Mouse (Mus musculus) megakaryocyte progenitor cell, adult 5-6 weeks (primary cell): Measurements from ENCODE around the gene Tfcp2. TPM values are rescaled to one million over a fixed set of nuclear protein-coding genes. Genes with fewer than 3 reads are reported as not detected.
"Not testable (repeated sequence)": the region's sequence is repeated elsewhere in the genome, so short reads cannot be mapped to it uniquely, and the experiment has no call there.

Source experiments
- ATAC-seq: replicated peaks from 2 replicates; pipeline ENCODE4 v1.8.0; 2016; ENCODE audit warnings: mild to moderate bottlenecking, moderate TSS enrichment, inconsistent platforms; ENCODE audit not compliant: poor library complexity
- total RNA-seq, 2 experiments: library from RNA; stranded (forward) in 1 of 2; stranded (reverse) in 1 of 2; fragments of 157-497, 149-512 nt in 1 of 2; fragments of 200-1000 nt in 1 of 2; gene quantifications; 2 replicates each; pipeline versions ENCODE4 v1.2.3 to v1.2.4; 2015 to 2017

The Tfcp2 gene
- total RNA-seq, 2 experiments from 2014 or later = 5.8 to 6.0 TPM

DNA sequence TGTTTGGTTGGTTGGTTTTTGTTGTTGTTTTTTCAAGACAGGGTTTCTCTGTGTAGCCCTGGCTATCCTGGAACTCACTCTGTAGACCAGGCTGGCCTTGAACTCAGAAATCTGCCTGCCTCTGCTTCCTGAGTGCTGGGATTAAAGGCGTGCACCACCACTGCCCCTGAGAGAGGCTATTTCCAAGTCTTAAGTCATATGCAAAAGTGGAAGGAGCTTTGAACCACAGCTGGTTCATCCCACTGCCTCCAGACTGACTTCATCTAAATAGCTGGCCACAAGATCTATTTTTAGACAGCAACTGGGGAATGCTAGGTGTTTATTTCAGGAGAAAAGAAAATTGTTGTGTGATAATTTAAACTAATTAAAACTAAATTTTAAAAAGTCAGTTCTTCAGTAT lies 63.5 kb downstream of the Tfcp2 start:
- ATAC-seq = not testable (repeated sequence)

DNA sequence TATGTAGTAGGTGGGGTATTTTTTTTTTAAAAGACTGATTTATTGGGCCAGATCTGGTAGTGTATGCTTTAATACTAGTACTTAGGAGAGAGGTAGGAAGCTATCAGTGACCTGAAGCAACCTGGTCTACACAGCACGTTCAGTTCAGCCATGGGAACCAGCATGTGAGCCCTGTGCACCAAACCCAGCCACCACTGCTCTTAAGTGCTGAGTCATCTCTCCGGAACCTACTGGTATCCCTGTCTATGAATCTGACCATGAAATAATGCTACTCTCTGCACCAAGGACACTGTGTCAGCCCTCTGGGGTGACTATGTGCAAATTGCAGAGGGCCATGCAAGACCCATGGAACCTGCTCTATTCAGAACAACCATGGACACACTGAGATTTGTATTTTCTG lies 64.8 kb downstream of the Tfcp2 start:
- ATAC-seq = no peak

DNA sequence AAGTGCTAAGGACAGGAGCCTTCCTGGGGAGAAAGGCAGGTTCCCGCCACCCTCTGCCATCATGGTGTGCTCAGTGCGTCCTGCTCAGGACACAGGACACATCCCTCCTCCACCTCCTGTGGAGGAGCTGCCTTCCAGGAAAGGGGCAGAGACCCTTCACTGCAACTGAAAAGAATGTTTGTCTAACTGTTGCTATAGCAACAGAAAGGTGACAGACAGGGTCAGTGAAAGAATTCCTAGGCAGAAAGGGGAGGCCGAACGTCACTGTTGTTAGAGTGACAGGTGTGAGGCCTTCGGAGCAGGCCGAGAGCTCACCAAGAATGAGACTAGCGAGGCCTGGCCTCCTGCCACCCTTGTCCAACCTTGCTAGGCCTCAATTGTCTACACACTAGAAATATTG lies 65.4 kb downstream of the Tfcp2 start:
- no peak for ATAC-seq

DNA sequence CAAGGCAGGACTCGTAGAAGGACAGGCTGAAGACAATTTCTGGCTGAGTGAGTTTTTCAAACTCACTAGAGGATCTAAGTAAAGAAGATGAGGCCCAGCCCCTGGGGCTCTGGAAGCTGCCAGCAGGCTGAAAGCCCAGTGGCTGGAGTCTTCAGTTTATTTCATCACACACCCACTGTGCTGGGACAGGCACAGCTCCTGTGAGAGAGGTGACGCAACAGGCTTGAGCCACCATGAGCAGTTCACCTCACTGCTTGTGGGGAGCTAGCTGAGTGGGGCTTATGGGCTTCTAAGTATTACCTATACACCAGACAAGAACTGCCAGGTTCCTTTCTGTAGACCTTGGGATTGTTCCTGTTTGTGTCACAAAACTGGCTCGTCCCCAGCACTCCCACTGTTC lies 66.2 kb downstream of the Tfcp2 start:
- ATAC-seq = peak; percentile 84

DNA sequence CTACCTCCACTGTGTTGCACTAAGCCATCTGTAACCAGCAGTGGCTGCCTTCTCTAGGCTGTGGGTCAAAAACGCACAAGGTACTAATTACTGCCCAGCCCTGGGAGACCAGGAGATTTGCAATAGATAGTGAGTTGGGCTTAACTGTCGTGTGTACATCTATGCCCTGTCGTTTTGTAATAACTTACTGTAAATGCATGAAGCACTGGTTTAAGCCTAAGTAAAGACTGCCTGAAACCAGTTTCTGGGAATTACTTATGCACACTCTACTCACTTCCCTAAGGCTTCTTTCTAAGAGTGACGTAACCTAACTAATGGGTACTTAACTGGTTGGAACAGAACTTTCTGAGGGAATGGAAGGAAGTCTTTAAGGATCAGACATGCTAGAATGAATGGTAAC lies 72.9 kb downstream of the Tfcp2 start:
- ATAC-seq = no peak

DNA sequence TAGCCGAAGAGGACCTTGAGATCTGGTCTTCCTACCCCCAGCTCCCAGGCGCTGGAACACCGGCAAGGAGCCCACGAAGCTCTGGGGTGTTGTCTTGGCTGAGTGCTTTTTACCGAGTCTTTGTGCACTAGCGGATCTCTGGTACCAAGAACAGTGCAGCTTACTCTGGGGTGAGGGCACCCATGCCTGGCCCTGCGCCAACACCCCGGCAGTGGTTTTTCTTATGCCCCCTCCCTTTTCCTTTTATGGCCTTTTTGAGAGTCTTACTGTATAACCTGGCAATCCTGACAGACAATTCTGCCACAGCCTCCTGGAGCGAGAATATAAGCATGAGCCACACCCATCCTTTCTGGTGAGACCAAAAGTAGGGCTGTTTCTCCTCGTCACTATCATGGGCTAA lies 73.5 kb downstream of the Tfcp2 start:
- no peak for ATAC-seq

DNA sequence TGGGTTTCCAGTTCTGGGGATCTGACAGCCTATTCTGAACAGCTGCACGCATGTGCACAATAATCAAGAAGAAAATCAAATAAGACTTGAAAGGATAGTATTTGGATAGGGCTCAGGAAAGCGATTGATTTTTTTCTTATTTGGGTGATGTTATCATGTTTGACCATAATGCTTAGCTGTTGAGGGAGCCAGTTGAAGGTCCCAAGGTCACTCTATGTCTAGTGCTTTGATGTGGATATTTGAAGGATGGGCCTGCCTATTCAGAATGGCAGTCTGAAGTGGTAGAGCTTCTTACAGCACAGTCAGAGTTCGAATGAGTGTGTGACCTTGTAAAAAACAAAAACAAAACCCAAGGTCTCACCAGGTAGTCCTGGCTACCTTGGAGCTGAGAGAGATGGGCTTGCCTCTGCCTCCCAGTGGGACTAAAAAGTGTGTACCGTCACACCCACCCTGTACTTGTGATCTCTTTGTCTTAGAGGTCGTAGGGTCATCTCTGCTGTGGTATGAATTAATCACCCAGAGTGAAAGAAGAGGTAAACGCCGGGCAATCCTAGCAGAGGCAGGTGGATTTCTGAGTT lies 77.8 kb downstream of the Tfcp2 start:
- ATAC-seq = no peak

DNA sequence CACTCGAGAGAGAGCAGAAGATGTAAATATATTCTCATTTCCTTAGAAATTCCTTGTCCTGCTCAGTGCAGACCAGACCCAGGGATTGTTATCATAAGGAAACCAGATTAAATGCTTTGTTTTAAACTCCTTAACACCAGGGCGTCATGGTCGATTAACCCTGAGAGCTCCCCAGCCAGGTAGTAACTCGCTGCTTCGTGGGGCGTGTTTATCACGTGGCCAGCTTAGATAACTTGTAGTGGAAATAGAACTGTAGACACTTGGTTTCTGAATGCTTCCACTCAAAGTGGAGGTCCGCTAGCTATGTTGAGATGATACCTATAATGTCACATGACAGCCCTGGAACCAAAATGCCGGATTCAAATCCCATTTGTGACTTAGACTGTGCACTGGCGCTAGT lies 81.8 kb downstream of the Tfcp2 start:
- no peak for ATAC-seq

DNA sequence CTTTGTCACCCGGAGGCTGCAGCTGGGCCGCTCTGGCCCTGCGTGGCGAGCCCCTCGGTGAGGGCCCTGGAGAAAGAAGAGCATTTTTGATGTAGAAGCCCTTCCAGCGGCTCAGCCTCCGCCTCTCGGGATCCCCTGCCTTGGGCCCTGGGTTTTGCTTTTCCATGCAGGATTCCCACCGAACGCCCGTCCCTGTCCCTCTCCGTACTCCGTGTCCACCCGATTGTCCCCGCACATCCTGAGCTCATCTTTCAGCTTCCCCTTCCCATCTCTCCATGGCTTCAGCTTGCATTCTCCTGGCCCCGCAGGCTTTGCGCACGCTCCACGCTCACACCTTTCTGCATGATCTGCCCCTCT lies 82.6 kb downstream of the Tfcp2 start:
- peak; percentile 7; the same call in 1 of the 2 replicates for ATAC-seq

DNA sequence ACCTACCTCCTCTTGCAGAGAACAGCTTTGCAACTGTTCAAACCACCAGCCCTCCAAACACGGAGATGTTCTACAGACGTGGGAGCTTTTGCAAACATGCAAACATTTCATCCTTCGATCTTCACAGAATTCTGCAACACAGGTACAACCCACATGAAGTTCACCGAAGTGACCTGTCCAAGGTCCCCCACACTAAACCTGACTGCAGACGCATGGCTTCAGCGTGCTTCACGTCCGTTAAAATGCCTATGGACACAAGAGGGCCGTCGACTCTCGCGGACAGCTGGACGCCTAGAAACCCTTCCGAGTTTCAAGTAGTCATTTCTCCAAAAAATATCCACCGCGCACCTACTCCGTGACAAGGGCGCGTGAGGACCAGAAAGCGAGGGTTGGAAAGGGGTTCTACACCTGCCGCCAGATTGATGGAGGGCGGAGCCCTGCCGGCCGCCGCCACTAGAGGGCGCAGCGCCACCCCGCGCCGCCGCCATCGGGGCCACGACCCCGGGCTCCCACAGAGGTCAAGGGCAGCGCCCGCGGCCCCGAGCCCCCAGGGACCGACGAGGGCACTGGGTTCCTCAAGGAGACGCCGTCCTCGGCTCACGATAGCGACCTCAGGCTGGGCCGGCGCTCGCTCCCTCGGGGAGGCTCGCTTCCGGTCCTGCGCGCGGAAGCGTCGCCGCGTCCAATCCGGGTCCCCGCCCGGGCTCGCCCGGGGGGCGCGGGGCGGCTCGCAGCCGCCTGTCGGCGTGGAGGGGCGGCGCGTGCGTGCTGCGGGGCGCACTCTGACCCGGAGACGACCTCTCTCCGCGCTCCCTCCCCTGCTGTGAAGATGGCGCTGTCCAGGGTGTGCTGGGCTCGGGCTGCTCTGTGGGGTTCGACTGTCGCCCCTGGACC lies 83.3 kb downstream of the Tfcp2 start, which contains the start of gene Letmd1:
Letmd1 (plus strand) TSS at position 729 of the 894 bp plus-strand sequence.
- ATAC-seq = peak; percentile 93

DNA sequence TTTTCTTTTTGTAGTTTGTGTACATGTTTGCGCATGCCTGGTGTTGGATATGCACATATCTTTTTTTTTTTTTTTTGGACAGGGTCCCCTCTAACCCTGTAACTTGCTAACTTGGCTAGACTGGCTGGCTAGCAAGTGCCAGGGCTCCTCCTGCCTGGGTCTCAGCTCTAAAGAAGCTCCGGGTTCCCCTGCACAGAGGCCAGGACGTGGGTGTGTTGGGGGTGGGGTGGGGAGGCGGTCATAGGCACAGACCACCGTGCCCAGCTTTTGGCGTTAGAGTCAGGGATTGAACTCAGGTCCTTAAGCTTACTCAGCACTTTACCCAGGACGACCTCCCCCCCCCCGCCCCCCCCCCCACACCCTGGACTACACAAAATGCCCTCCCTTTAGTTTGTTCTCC lies 84.1 kb downstream of the Tfcp2 start:
- ATAC-seq = no peak

DNA sequence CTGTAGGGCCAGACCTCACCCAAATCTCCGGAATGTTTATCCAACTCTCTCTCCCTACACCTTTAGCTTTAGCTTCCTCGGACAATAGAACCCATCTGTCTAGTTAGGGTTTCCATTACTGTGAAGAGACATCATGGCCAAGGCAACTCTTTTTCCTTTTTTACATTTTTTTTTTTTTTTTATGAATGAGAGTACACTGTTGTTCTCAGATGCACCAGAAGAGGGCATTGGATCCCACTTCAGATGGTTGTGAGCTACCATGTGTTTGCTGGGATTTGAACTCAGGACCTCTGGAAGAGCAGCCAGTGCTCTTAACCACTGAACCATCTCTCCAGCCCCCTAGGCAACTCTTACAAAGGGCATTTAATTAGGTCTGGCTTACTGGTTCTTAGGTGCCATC lies 86.4 kb downstream of the Tfcp2 start:
- ATAC-seq = no peak

DNA sequence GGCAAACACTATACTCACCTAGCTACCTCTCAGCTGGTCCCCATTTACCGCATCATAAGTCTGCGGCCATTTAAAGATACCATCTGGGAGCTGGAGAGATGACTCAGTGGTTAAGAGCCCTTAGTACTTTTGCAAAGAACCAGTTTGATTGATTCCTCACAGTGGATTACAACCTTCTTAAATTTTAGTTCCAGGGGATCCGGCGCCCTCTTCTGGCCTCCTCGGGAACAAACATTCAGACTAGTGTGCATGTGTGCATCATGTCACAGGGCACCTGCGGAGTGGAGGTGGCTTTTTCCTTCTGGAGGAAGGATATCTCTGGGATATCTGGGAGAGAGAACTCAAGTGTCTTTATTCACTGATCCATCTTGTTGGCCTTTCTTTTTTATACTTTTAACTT lies 88.1 kb downstream of the Tfcp2 start:
- peak; percentile 56 for ATAC-seq

DNA sequence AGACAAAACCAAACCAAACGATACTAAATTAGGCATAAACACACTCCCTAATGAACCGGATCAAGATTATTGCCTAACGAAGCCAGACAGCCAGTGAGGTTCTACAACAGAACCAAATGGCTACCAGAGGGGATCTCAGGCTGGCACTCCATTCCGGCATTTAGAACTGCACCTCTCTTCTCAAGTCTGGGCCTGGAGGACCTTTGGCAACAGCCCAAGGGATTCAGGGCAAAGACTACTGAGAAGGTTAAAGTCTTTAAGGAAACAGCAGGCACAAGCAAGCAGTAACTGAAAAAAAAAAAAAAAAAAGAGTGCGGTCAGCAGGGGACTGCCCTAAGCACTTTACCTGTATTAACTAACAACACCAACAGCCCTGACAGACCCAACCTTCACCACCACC lies 89.7 kb downstream of the Tfcp2 start:
- ATAC-seq = no peak

DNA sequence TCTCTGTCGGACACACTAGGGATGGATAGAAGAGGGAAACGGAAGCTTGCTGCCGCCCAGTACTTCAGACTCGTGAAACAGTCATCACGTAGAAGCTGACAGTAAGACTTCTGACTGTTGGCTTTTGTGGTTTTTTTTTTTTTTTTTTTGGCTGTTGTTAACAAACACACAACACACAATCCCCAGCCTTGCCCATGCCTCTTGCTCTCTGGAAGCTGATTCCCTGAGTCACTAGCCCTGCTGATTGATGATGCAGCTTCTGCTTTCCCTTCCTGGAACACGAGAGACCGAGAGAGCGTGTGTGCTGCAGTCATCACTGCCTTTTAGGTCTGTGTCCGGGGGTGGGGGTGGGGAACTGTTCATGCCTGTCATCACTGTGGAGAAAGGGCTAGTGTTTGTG lies 90.2 kb downstream of the Tfcp2 start:
- ATAC-seq = peak; percentile 32

DNA sequence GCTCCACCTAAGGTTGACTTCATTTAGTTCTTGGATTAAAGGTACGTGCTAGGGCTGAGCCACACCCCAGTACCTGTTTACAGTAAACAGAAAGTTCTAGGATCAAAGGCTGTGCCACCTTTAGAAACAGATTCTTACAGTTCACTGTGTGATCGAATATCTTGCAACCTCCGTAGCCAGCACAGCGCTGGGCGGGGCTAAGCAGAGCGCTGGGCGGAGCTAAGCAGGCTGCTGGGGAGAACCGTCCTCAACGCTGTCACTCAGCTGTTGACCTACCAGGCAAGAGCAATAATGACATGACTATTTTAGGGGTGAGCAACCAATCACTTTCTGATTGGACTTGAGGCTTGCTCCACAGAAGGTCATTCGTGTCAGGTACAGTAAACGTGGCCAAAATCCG lies 90.9 kb downstream of the Tfcp2 start:
- peak; percentile 76 for ATAC-seq

DNA sequence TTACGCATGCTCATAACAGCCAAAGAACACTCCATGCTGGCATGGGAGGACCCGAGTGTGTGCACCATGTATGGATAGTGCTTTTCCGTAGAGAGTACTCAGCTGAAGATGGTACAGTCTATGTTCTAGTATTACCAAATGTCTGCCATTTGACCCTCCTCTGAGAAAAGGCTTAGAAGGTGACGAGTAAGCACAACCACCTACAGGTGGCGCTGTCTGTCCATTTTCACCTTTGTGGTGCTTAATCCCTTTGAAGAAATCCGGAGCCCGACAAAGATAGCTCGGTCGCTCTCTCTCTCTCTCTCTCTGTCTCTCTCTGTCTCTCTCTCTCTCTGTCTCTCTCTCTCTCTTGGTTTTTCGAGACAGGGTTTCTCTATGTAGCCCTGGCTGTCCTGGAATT lies 93.8 kb downstream of the Tfcp2 start:
- peak; percentile 69 for ATAC-seq

DNA sequence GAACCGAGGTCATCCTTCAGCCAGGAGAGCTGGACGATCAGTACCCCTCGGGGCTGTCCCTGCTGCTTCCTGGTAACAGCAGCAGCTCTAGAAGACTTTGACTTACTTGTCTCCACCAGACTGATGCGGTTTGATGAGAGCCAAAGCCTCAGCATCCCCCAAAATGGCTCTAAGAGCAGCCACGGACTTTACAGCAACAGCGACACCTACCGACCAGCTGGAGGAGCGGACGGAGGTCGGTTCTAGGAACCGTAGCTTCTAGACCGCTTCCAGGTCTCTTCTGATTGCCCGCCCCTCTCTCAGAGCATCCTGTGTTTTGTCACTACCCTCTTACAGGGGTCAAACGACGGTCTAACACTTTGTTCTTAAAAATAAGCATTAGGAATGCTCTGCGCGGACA lies 94.5 kb downstream of the Tfcp2 start:
- peak; percentile 78 for ATAC-seq

DNA sequence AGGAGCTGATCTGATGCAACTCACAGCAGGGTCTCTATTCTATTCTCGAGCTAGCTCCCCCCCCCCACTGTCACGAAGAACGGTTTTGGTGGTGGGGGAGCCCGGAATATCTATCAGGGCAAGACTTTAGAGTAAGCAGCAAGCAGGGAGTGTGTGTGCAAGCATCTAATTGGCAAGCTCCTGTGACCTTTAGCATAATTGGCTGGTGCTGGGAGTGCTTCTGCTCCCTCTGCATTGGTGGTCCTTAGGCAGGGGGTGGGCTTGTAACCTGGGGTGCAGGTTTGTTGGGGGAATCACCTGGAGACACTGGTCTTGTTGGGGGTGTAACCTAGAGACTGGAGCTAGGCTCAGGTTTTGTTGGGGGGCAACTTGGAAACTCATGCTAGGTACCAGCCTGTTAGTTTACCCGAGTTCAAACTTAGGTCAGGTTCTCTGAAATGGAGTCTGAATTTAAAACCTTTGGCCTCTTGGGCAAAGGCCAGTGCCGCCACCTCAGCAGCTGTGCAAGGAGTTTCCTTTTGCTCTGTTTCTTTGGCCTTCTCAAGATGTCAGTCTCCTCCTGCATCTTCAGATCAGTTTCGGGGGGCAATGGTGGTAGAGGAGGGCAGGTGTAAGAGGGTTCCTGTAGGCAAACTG lies 95.3 kb downstream of the Tfcp2 start:
- ATAC-seq = no peak

DNA sequence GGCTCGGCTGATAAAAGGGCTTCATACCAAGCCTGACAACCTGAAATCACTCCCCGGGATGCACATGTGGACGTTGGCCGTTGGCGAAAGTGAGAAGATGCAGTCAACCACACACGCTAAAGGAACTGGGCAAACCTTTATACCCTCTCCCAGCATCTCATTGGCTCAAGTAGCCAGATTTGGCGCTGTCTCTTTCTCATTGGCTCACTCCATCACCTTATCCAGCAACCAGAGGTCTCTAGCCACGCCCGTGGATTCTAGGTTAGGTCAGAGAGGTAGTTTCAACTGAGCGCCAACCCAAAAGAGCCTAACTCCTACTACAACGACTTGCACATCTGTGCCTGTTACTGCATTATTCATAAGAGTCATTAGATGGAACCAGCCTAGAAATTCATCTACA lies 99.3 kb downstream of the Tfcp2 start:
- no peak for ATAC-seq

DNA sequence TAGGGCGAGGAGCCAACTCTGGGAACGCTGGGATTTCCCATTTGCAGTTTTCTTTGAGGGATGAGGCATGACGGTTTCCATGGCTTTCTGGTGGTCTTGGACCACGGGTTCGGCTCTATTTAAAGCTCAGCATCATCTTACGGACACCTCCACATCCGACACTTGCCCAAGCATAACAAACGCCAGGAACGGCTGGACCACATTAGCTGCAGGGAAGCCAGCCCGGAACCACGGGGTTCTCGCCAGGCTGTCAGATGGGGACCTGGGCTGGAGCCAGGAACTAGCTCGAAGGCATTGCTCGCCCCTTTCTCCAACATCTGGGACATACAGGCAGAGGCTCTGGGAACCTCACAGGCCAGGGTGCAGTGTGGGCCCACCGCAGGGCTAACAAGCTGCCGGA lies 100.6 kb downstream of the Tfcp2 start:
- no peak for ATAC-seq

DNA sequence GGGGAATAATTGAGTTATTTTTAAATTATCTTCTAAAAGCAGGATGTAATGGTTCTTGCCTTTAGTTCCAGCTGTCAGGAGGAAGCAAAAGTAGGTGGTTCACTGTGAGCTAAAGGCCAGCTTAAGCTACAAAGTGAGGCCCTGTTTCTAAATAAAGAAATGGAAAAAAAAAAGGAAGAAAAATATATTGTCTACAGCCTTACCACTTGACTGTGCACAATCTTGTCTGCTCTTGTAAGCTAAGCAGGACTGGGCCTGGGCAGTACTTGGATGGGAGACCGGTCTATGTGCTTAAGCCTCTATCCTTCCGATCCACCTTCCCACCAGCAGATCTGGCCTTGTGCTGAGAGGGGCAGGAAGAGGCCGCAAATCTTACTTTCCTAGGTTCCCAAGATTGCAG lies 102.3 kb downstream of the Tfcp2 start:
- ATAC-seq = peak; percentile 44; the same call in 1 of the 2 replicates
